Mouse (Mus musculus): ENCODE measurements around the gene A530032D15Rik.
"Not testable (repeated sequence)": the region's sequence is repeated elsewhere in the genome, so short reads cannot be mapped to it uniquely, and the experiment has no call there.

DNA sequence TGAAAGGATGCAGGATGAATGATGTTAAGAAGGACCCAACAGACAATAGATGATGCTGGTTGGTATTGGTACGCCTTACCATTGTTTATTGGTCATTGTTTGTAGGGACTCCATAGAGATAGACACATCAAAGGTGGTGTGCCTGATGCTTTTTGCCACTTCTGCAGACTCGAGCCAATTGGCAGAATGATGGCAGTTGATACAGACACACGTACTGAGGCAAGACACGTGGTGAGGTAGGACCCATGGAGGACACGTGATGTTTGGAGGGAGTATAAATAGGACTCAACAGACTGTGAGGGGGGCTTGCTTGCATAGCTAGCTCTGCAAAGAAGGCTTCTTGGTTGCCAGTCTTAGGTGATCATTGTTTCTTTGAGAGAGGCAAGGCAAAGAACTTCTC lies 45.5 kb upstream of the A530032D15Rik start:
- not testable (repeated sequence) for TF ChIP-seq CTCF (IDR thresholded peaks at IDR 0.05; ENCODE audit: borderline replicate concordance, extremely low read depth, insufficient read depth, insufficient read length); POLR2A (IDR thresholded peaks at IDR 0.05; ENCODE audit: borderline replicate concordance, extremely low read depth, insufficient read depth, insufficient read length, poor library complexity, severe bottlenecking)

Measured in brain, embryonic 14.5 days (tissue).